Comparison of ENCODE assay signal across 8 mouse cellular contexts in genomic region chr1:164366156-164367128, GRCm38 (mm10). TPM values are rescaled to one million over a fixed set of nuclear protein-coding genes. Genes with fewer than 3 reads are reported as not detected.
DNase-seq lines count a peak whose midpoint lies in the region; TF ChIP-seq lines count a peak whose summit lies in the region.

No protein-coding gene starts in this region.

- intact Hi-C loops in gastrocnemius, adult 2 months (cut with DNase I) = loop anchor here (1.0 to 5.0 kb wide), 3 partner anchors 539 to 756 kb away; no protein-coding TSS in a partner anchor

- peak; percentile 92 for TF ChIP-seq CTCF in gastrocnemius, adult 2 months (IDR thresholded peaks at IDR 0.05)

- no peak overlapping the region for H3K4me3 ChIP-seq in gastrocnemius, adult 2 months

- no peak overlapping the region for H3K27ac ChIP-seq in gastrocnemius, adult 2 months

- peak; percentile 58 for DNase-seq in T-cell, adult 2 months (ENCODE audit: low spot score)
- DNase-seq in cerebellum, postnatal 36 days = peak; percentile 72 to 79
- peak; percentile 76 for DNase-seq in gastrocnemius, adult 2 months
- DNase-seq in hindlimb bud, embryonic 11.5 days (ENCODE audit: extremely low spot score, low read depth, low spot score) = peak; percentile 24
- DNase-seq in left cerebral cortex, adult 18-20 months (ENCODE audit: low spot score in 2 of 2) = peak; percentile 79 to 80
- peak; percentile 84 for DNase-seq in lung, postnatal 36 days
- DNase-seq in right cerebral cortex, adult 18-20 months = peak; percentile 77
- peak; percentile 30 to 55 for DNase-seq in urinary bladder, adult 18-20 months (ENCODE audit: low spot score in 2 of 2)

RNA-seq across cellular contexts. Expression of gene Blzf1, which starts 59.2 kb away (rescaled TPM):
- 10 to 100 TPM; 26.5 to 28.0 TPM for total RNA-seq in gastrocnemius, adult 2 months (2021)
- total RNA-seq in left cerebral cortex, adult 18-20 months (2021) = 10 to 100 TPM; 22.0 to 23.6 TPM

Comparison
In these comparisons a context has a peak if more than half of its experiments do, and no peak if none do; other contexts are left out.
1. DNase-seq: peak in every context shown above with its lines; median percentile 84 in lung, postnatal 36 days; 80 in left cerebral cortex, adult 18-20 months; 77 in right cerebral cortex, adult 18-20 months; 76 in gastrocnemius, adult 2 months; 76 in cerebellum, postnatal 36 days; 58 in T-cell, adult 2 months; 42 in urinary bladder, adult 18-20 months; 24 in hindlimb bud, embryonic 11.5 days.